Mouse (Mus musculus) spleen, adult 12 weeks (tissue): Measurements from ENCODE around the gene Clcn2.
A peak's percentile ranks its signal among the peaks of the same experiment; 100 is the strongest.
"Not testable (repeated sequence)": the region's sequence is repeated elsewhere in the genome, so short reads cannot be mapped to it uniquely, and the experiment has no call there.

Source experiments
- DNase-seq: peaks from one replicate; pipeline ENCODE4 v3.0.0; 2022; ENCODE audit warnings: low spot score

Clcn2 gene

GRCm38 (mm10) chr16:20701729-20702521 lies 15.6 kb downstream of the Clcn2 start:
- no peak for DNase-seq

GRCm38 (mm10) chr16:20701316-20701715 lies 16.2 kb downstream of the Clcn2 start:
- no peak for DNase-seq

- DNase-seq, result no peak
These were observed 17.5 kb downstream of the Clcn2 start for GRCm38 (mm10) chr16:20700036-20700435.

- DNase-seq, result no peak
These were observed 18.3 kb downstream of the Clcn2 start for GRCm38 (mm10) chr16:20699266-20699665.

- no peak for DNase-seq
These were observed 21.8 kb downstream of the Clcn2 start for GRCm38 (mm10) chr16:20695622-20696323.

- no peak for DNase-seq
These were observed 22.8 kb downstream of the Clcn2 start for GRCm38 (mm10) chr16:20694781-20695180.

GRCm38 (mm10) chr16:20693111-20693701 lies 24.3 kb downstream of the Clcn2 start, which contains the start of gene Fam131a:
Gene Fam131a, plus strand, starts transcription at chr16:20693241.
- no peak for DNase-seq

GRCm38 (mm10) chr16:20692241-20692965 lies 25.1 kb downstream of the Clcn2 start:
- DNase-seq, result no peak

- DNase-seq, result no peak
These were observed 25.9 kb downstream of the Clcn2 start for GRCm38 (mm10) chr16:20691617-20692016.

- DNase-seq, result no peak
These were observed 26.8 kb downstream of the Clcn2 start for GRCm38 (mm10) chr16:20690774-20691173.

- peak; percentile 84 for DNase-seq
These were observed 39.4 kb downstream of the Clcn2 start for GRCm38 (mm10) chr16:20677974-20678675.

GRCm38 (mm10) chr16:20677380-20677779 lies 40.2 kb downstream of the Clcn2 start:
- no peak for DNase-seq

- no peak for DNase-seq
These were observed 40.8 kb downstream of the Clcn2 start for GRCm38 (mm10) chr16:20676702-20677101.

- DNase-seq, result no peak
These were observed 42.3 kb downstream of the Clcn2 start for GRCm38 (mm10) chr16:20675213-20675612.

- peak; percentile 51 for DNase-seq
These were observed 43.7 kb downstream of the Clcn2 start for GRCm38 (mm10) chr16:20673706-20674303.

GRCm38 (mm10) chr16:20672965-20673705 lies 44.4 kb downstream of the Clcn2 start:
- no peak for DNase-seq

GRCm38 (mm10) chr16:20672500-20672902 lies 45.0 kb downstream of the Clcn2 start:
- DNase-seq, result peak; percentile 89

GRCm38 (mm10) chr16:20671886-20672285 lies 45.7 kb downstream of the Clcn2 start:
- no peak for DNase-seq

GRCm38 (mm10) chr16:20670291-20670690 lies 47.3 kb downstream of the Clcn2 start:
- no peak for DNase-seq

- DNase-seq, result not testable (repeated sequence)
These were observed 49.5 kb downstream of the Clcn2 start, which contains the start of gene Eif4g1 for GRCm38 (mm10) chr16:20668013-20668412. Gene Eif4g1, plus strand, starts transcription at chr16:20668313.
